Mouse (Mus musculus) heart, embryonic 10.5 days (tissue): Measurements from ENCODE around the gene Ctsh. TPM values are rescaled to one million over a fixed set of nuclear protein-coding genes. Genes with fewer than 3 reads are reported as not detected.

Source experiments
- DNase-seq: peaks from one replicate; pipeline ENCODE4 v3.0.0-alpha.2; 2017; ENCODE audit warnings: low spot score
- H3K27ac ChIP-seq: fragments of 300-500 bp; sonication (generic); 2 replicates; pipeline ENCODE4 v1.5.1; 2016; ENCODE audit warnings: mild to moderate bottlenecking
- H3K27me3 ChIP-seq: fragments of 300-500 bp; sonication (generic); 2 replicates; pipeline ENCODE4 v1.6.1; 2016; ENCODE audit warnings: mild to moderate bottlenecking; ENCODE audit not compliant: poor library complexity, insufficient read depth, severe bottlenecking
- H3K36me3 ChIP-seq: fragments of 300-500 bp; sonication (generic); 2 replicates; pipeline ENCODE4 v1.6.1; 2016; ENCODE audit warnings: mild to moderate bottlenecking, moderate library complexity
- H3K4me1 ChIP-seq: fragments of 300-500 bp; sonication (generic); 2 replicates; pipeline ENCODE4 v1.6.1; 2016; ENCODE audit warnings: mild to moderate bottlenecking
- H3K4me3 ChIP-seq: fragments of 300-500 bp; sonication (generic); 2 replicates; pipeline ENCODE4 v1.5.1; 2016; ENCODE audit warnings: mild to moderate bottlenecking, moderate library complexity
- H3K9me3 ChIP-seq: fragments of 300-500 bp; sonication (generic); 2 replicates; pipeline ENCODE4 v1.6.1; 2016; ENCODE audit warnings: mild to moderate bottlenecking, moderate library complexity
- WGBS: fragments of 180-500 bp; shearing (Covaris S2); methylation state at CpG from one replicate; pipeline ENCODE4 v1.1.7; 2016; 5-methylcytosine and 5-hydroxymethylcytosine counted together
- polyA plus RNA-seq: library from polyadenylated mRNA; unstranded; fragments of >200 nt; fragmentation: Nextera tagmentation; extraction: Ambion mirVana; gene quantifications from 2 replicates; pipeline ENCODE4 v1.2.1, GENCODE M21; 2016

Gene Ctsh
- polyA plus RNA-seq, 1 experiment from 2014 or later = 19.3 TPM

GRCm38 (mm10) chr9:90124156-90124872, 70.4 kb downstream of the Ctsh start:
- Histone ChIP-seq H3K4me3 (no peak overlapping the region), H3K4me1 (no peaks in the 10 kb centered on the region), H3K36me3 (no peaks in the 10 kb centered on the region), H3K27ac (no peak overlapping the region), H3K27me3 (no peaks in the 10 kb centered on the region), H3K9me3 (no peaks in the 10 kb centered on the region)
- DNase-seq = no peak
- 37% methylated on average over 11 of the region's 11 CpGs for WGBS

- Histone ChIP-seq H3K4me1 (no peaks in the 10 kb centered on the region), H3K4me3 (no peak overlapping the region), H3K27ac (no peak overlapping the region), H3K9me3 (no peaks in the 10 kb centered on the region), H3K27me3 (no peaks in the 10 kb centered on the region), H3K36me3 (no peaks in the 10 kb centered on the region)
- peak; percentile 61 for DNase-seq
- 44% methylated on average over 8 of the region's 8 CpGs for WGBS
Observed at GRCm38 (mm10) chr9:90124873-90125245, 70.9 kb downstream of the Ctsh start.

Other genes starting within 250 kb of the Ctsh start
- gene Rasgrf1, start 144.2 kb upstream of the Ctsh start, polyA plus RNA-seq = 0.13 and 0.22 TPM in 2 replicates
- gene Morf4l1, start 60.6 kb downstream of the Ctsh start, polyA plus RNA-seq = 430 and 475 TPM in 2 replicates
- gene Adamts7, start 108.9 kb downstream of the Ctsh start, polyA plus RNA-seq = 5.6 and 7.0 TPM in 2 replicates
- 7.2 and 8.0 TPM in 2 replicates for gene Tbc1d2b, start 216.7 kb downstream of the Ctsh start, polyA plus RNA-seq